Mouse (Mus musculus) T-helper 17 cell (primary cell): ENCODE results near the gene Btbd6.

Experiments used
- in situ Hi-C, 2 experiments: fragments of 300-600 bp; cut with MboI, MseI; formaldehyde crosslinking; loops; 1 replicate in 1 of 2; 2 replicates in 1 of 2; pipeline ENCODE4 v1.15.1; 2025; ENCODE audit warnings: high pct_unique_total_duplicates in 2 of 2

Gene Btbd6

DNA sequence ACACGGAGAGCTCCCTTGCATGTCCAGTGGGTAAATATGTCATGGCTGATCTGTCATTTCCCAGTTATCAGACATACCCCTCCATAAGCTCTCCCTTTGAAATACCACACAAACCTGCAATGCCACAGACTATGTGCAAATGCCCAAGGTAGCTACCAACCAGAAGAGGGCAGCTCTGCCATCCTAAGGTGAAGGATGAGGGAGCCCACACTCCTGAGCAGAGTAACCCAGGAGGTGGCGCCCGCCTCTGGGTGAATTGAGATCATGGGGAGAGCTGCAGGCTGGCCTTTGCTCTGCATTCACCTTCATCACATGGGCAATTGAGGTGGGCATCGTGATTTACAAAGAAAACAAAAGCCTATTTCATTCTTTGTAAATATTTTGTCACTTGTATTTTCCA, 28.7 kb downstream of the Btbd6 start:
- in situ Hi-C loops = loop anchor here in 1 of 2 experiments (10.0 kb wide), 1 partner anchor 50 kb away; no protein-coding TSS in a partner anchor

- in situ Hi-C loops = no loop called here
Observed at GRCm38 (mm10) chr12:113011702-113012360, 35.5 kb downstream of the Btbd6 start.

DNA sequence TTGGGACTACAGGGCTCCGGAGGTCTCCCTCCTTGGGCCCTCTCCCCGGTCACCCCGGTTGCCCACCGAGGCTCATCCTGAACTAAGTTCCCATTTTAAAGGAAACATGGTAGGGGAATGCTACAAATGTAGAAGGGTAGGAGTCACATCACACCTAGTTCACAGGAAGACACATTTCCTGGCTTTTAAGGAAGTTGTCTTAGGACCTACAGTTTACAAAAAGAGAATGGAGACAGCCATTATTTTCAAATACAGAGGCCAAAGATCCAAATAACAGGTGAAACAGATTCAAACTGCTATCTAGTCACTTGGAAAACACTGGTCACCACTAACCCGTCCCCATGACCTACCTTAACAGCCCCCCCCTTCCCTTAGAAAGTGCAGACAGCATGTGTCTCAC, 36.2 kb downstream of the Btbd6 start:
- in situ Hi-C loops = no loop called here

DNA sequence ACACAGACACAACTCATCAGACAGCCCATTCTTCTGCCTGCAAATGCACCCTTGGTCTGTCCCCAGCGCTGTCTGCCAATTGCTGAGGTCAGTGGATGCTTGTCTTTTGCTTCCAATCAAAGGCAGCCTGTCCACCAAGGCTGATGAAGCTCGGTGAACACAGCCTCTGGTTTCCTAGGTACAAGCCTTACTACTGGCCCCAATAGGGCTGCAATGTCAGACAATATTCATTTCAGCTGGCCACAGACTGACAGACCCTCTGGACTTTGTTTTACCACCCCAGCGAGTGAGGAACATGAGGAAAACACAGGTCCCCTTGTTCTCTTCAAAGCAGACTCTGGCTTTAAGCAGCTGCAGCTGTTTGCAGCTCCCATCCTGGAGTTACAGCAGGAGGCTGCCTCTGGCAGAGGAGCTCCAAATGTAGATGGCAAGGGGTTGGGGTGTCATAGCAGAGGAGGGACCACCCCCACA, 36.8 kb downstream of the Btbd6 start:
- in situ Hi-C loops = no loop called here

- in situ Hi-C loops = no loop called here
Observed at GRCm38 (mm10) chr12:113013604-113014558, 37.6 kb downstream of the Btbd6 start, which contains the start of gene Pacs2. Gene Pacs2, plus strand, starts transcription at chr12:113014508.

- in situ Hi-C loops = no loop called here
Observed at GRCm38 (mm10) chr12:113014561-113015556, 38.6 kb downstream of the Btbd6 start.

- in situ Hi-C loops = no loop called here
Observed at GRCm38 (mm10) chr12:113015956-113016355, 39.7 kb downstream of the Btbd6 start.

- in situ Hi-C loops = no loop called here
Observed at GRCm38 (mm10) chr12:113016976-113017375, 40.7 kb downstream of the Btbd6 start.

DNA sequence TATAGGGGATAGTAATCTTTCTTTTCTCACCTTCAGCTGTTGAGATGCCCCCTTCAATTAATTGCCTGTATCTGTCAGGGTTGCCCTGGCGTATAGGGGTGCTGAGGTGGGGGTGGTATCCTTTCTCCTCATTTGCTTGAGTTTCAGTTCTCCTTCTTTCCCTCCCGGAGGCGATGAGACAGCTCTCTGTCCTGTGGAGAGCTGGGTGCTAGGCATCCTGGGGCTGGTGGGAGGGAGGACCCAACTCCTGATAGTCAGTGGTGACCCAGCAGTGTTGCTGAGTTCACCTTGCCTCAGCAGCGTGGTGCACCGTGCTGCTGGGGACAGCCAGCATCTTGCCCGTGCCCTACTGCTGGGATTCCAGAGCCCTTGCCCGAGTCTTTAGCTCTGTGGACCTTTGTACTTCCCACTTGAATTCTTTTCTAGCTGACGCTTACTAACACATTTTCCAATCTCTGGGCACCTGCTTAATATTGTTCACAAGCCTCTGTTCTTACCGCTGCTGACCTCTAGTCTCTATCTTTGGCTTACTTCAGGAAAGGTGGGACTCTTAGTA, 41.2 kb downstream of the Btbd6 start:
- in situ Hi-C loops = no loop called here

- in situ Hi-C loops = no loop called here
Observed at GRCm38 (mm10) chr12:113018763-113019162, 42.5 kb downstream of the Btbd6 start.

GRCm38 (mm10) chr12:113021488-113021887, 45.2 kb downstream of the Btbd6 start:
- in situ Hi-C loops = no loop called here

DNA sequence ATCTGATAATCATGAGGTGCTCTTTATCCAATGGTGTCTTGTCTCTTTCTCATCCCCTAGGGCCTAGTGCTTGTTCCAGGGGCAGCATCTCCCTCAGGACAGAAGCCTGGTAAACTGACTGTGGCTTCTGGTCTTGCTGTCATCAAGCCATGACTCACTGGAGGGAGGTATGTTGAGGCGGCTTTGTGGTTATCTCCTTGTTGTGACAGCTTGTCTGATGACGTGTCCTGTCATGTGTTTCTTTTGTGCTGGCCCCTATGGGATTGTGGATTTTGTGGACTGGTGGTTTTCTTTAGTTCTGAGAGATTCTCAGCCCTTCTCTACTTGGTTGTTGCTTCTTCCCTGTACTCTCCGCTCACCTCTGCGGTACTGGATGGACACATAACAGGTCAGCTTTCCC, 46.8 kb downstream of the Btbd6 start:
- in situ Hi-C loops = no loop called here

DNA sequence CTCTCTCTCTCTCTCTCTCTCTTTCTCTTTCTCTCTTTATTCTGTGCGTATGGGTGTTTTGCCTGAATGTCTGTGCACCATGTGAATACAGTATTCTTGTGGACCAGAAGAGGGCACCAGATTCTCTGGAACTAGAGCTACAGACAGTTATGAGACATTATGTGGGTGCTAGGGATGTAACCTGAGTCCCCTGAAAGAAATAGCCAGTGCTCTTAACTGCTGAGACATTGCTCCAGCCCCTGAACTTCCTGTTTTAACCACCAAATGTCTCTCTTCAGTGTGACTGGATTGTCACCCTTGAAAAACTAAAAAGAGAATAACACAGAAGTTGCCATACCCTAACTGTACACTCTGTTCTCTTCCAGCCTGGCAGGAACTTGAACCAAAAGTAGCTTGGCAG, 50.3 kb downstream of the Btbd6 start:
- in situ Hi-C loops = no loop called here

GRCm38 (mm10) chr12:113027495-113027894, 51.2 kb downstream of the Btbd6 start:
- in situ Hi-C loops = no loop called here

DNA sequence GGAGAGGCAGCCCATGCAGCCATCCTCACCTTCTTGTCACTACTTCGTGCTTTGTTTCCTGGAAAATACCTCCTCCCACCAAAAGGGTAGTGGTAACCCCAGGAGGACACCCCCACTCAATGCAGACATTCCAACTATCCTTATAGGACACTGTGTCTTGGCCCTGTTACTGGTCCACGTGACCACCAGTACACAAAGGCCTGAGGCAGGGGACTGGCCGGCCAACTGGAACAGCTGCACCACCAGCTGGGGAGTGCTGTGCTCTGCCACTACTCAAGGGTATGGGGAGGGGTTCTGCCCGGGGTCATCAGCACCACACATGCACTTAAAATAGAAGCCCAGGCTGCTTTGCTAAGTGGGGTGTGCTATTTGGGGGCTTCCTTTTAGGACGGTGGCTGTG, 51.8 kb downstream of the Btbd6 start:
- in situ Hi-C loops = no loop called here
